Mouse (Mus musculus): Measurements from ENCODE around the gene Nmt1. TPM values are rescaled to one million over a fixed set of nuclear protein-coding genes. Genes with fewer than 3 reads are reported as not detected.
A peak's percentile ranks its signal among the peaks of the same experiment; 100 is the strongest.

The Nmt1 gene
- total and polyA plus RNA-seq, 3 experiments, result 37.1 to 67.2 (median 60.5) TPM

GRCm38 (mm10) chr11:103099352-103099940 lies 71.5 kb downstream of the Nmt1 start:
- no peaks in the 10 kb centered on the region for H3K27me3 ChIP-seq (ENCODE audit: control insufficient read depth, insufficient read depth, low read length)
- H3K9ac ChIP-seq (ENCODE audit: low read depth, low read length), result no peak overlapping the region
- intact Hi-C loops (cut with DNase I), result no loop called here
- DNase-seq, result peak in 1 of 2 experiments; percentile 20
- H3K79me2 ChIP-seq (replicated peaks; ENCODE audit: control insufficient read depth, insufficient read depth, low read length), result no peaks in the 10 kb centered on the region
- no peak overlapping the region for H3K4me3 ChIP-seq
- WGBS, result 66% methylated on average over 12 of the region's 12 CpGs
- peak overlapping the region; percentile 52 for H3K27ac ChIP-seq
- H3K4me1 ChIP-seq (ENCODE audit: control insufficient read depth, insufficient read depth, low read length), result peaks cover 22% of the 10 kb centered on the region
- TF ChIP-seq EP300 (IDR thresholded peaks at IDR 0.05; ENCODE audit: insufficient read depth, low read depth, low read length) (no peak), CTCF (IDR thresholded peaks at IDR 0.05) (no peak), POLR2A (IDR thresholded peaks at IDR 0.05; ENCODE audit: insufficient read depth, low read depth, low read length) (no peak)
- H3K36me3 ChIP-seq (ENCODE audit: control insufficient read depth, insufficient read depth, low read length), result no peaks in the 10 kb centered on the region

- Histone ChIP-seq H3K79me2 (replicated peaks; ENCODE audit: control insufficient read depth, insufficient read depth, low read length) (no peaks in the 10 kb centered on the region), H3K4me3 (no peak overlapping the region), H3K27me3 (ENCODE audit: control insufficient read depth, insufficient read depth, low read length) (no peaks in the 10 kb centered on the region), H3K4me1 (ENCODE audit: control insufficient read depth, insufficient read depth, low read length) (peaks cover 19% of the 10 kb centered on the region), H3K9ac (ENCODE audit: low read depth, low read length) (no peak overlapping the region), H3K36me3 (ENCODE audit: control insufficient read depth, insufficient read depth, low read length) (no peaks in the 10 kb centered on the region), H3K27ac (no peak overlapping the region; the same call in 1 of the 2 replicates)
- DNase-seq, result peak; percentile 14 to 26
- intact Hi-C loops (cut with DNase I), result no loop called here
- 80% methylated on average over 8 of the region's 8 CpGs for WGBS
- no peak for TF ChIP-seq CTCF (IDR thresholded peaks at IDR 0.05)
- no peak for TF ChIP-seq EP300 (IDR thresholded peaks at IDR 0.05; ENCODE audit: insufficient read depth, low read depth, low read length)
- TF ChIP-seq POLR2A (IDR thresholded peaks at IDR 0.05; ENCODE audit: insufficient read depth, low read depth, low read length), result no peak
Observed at GRCm38 (mm10) chr11:103100361-103100760, 72.4 kb downstream of the Nmt1 start.

GRCm38 (mm10) chr11:103101481-103101865 lies 73.5 kb downstream of the Nmt1 start, which contains the start of the genes Plcd3 and Acbd4:
TSS of gene Plcd3 (minus strand) at chr11:103101658.
TSS of gene Acbd4 (plus strand) at chr11:103101682.
- Histone ChIP-seq H3K27me3 (ENCODE audit: control insufficient read depth, insufficient read depth, low read length) (no peaks in the 10 kb centered on the region), H3K36me3 (ENCODE audit: control insufficient read depth, insufficient read depth, low read length) (no peaks in the 10 kb centered on the region), H3K9ac (ENCODE audit: low read depth, low read length) (peak within 1 kb of the TSS; percentile 89), H3K79me2 (replicated peaks; ENCODE audit: control insufficient read depth, insufficient read depth, low read length) (no peaks in the 10 kb centered on the region), H3K27ac (peak within 1 kb of the TSS; percentile 88), H3K4me1 (ENCODE audit: control insufficient read depth, insufficient read depth, low read length) (peaks cover 22% of the 10 kb centered on the region), H3K4me3 (peak within 1 kb of the TSS; percentile 72)
- WGBS, result under 1% methylated on average over 34 of the region's 34 CpGs
- peak; percentile 91 to 93 for DNase-seq
- TF ChIP-seq CTCF (IDR thresholded peaks at IDR 0.05) (0 out of 2 replicates have a peak, but pooled peaks have one; percentile 10), POLR2A (IDR thresholded peaks at IDR 0.05; ENCODE audit: insufficient read depth, low read depth, low read length) (peak; percentile 97), EP300 (IDR thresholded peaks at IDR 0.05; ENCODE audit: insufficient read depth, low read depth, low read length) (0 out of 2 replicates have a peak, but pooled peaks have one; percentile 10)
- intact Hi-C loops (cut with DNase I), result no loop called here

GRCm38 (mm10) chr11:103101866-103102501 lies 74.0 kb downstream of the Nmt1 start:
- Histone ChIP-seq H3K36me3 (ENCODE audit: control insufficient read depth, insufficient read depth, low read length) (no peaks in the 10 kb centered on the region), H3K27me3 (ENCODE audit: control insufficient read depth, insufficient read depth, low read length) (no peaks in the 10 kb centered on the region), H3K4me3 (peak overlapping the region; percentile 72), H3K4me1 (ENCODE audit: control insufficient read depth, insufficient read depth, low read length) (peaks cover 17% of the 10 kb centered on the region), H3K79me2 (replicated peaks; ENCODE audit: control insufficient read depth, insufficient read depth, low read length) (no peaks in the 10 kb centered on the region), H3K27ac (peak overlapping the region; percentile 88), H3K9ac (ENCODE audit: low read depth, low read length) (peak overlapping the region; percentile 89)
- 1% methylated on average over 30 of the region's 30 CpGs for WGBS
- peak; percentile 86 to 88 for DNase-seq
- 0 out of 2 replicates have a peak, but pooled peaks have one; percentile 51 for TF ChIP-seq EP300 (IDR thresholded peaks at IDR 0.05; ENCODE audit: insufficient read depth, low read depth, low read length)
- TF ChIP-seq CTCF (IDR thresholded peaks at IDR 0.05), result no peak
- TF ChIP-seq POLR2A (IDR thresholded peaks at IDR 0.05; ENCODE audit: insufficient read depth, low read depth, low read length), result no peak
- intact Hi-C loops (cut with DNase I), result no loop called here

GRCm38 (mm10) chr11:103102725-103103349 lies 74.8 kb downstream of the Nmt1 start:
- TF ChIP-seq EP300 (IDR thresholded peaks at IDR 0.05; ENCODE audit: insufficient read depth, low read depth, low read length) (peak; percentile 97), POLR2A (IDR thresholded peaks at IDR 0.05; ENCODE audit: insufficient read depth, low read depth, low read length) (peak; percentile 81), CTCF (IDR thresholded peaks at IDR 0.05) (no peak)
- 1% methylated on average over 35 of the region's 35 CpGs for WGBS
- Histone ChIP-seq H3K79me2 (replicated peaks; ENCODE audit: control insufficient read depth, insufficient read depth, low read length) (no peaks in the 10 kb centered on the region), H3K9ac (ENCODE audit: low read depth, low read length) (peak overlapping the region; percentile 70), H3K27me3 (ENCODE audit: control insufficient read depth, insufficient read depth, low read length) (no peaks in the 10 kb centered on the region), H3K4me3 (peak overlapping the region; percentile 72), H3K36me3 (ENCODE audit: control insufficient read depth, insufficient read depth, low read length) (no peaks in the 10 kb centered on the region), H3K27ac (peak overlapping the region; percentile 88), H3K4me1 (ENCODE audit: control insufficient read depth, insufficient read depth, low read length) (peaks cover 9% of the 10 kb centered on the region)
- DNase-seq, result peak; percentile 98 to 100
- intact Hi-C loops (cut with DNase I), result loop anchor here (1.0 kb wide), 1 partner anchor 56 kb away; no protein-coding TSS in a partner anchor
